Mouse (Mus musculus): Measurements from ENCODE around the gene Flt1.
A peak's percentile ranks its signal among the peaks of the same experiment; 100 is the strongest.

Gene Flt1

GRCm38 (mm10) chr5:147668637-147669344 is 57.0 kb downstream of the Flt1 start:
- peak; percentile 24 for DNase-seq (ENCODE audit: low spot score)

- no peak for DNase-seq (ENCODE audit: low spot score)
Measured at GRCm38 (mm10) chr5:147665946-147666345, 59.9 kb downstream of the Flt1 start.

- DNase-seq (ENCODE audit: low spot score), result no peak
Measured at GRCm38 (mm10) chr5:147665381-147665780, 60.4 kb downstream of the Flt1 start.

- peak; percentile 12 for DNase-seq (ENCODE audit: low spot score)
Measured at GRCm38 (mm10) chr5:147659909-147660308, 65.9 kb downstream of the Flt1 start.

DNA sequence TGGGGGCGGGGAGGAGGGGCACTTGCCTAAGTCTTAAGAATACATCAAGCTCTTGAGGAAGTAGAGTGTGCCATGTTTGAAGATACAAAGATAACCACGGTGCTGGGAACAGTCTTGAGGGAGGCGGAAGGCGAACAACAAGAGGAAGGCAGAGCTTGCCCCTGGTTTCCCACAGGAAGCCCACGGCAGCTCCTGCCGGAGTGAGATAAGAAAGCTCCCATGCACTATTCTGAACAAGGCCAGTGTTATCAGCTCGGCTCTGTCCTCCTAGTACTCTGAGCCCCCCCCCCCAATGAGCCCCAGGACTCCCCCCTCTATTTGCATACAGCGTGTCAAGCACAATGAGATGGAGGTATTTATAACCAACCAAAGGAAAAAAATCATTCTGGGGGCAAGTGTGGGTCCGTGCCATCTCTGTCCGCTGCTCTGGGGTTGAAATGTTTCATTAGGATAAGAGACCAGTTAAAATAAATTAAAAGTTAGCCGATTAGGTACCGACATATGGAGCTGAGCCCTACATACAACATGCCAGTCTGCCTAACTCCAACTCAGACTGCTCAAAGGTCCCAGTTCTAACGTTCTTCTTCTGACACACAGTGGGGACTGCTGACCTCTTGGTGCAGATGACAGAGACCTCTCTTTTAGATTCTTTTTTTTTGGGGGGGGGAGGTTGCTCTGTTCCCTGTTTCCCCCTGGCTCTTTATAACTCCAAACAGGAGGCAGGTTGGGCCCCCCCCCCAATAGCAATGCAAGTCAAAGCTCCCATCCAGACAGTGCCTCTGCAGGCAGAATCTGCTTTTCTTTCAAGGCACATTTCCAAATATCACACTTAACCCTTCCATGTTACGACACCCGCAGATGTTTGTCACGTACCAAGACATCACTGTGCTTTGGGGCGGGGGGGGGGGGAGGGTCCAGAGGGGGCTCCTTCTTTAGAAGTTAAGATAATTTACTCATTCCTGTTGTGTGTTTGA is 67.6 kb downstream of the Flt1 start:
- no peak for DNase-seq (ENCODE audit: low spot score)

DNA sequence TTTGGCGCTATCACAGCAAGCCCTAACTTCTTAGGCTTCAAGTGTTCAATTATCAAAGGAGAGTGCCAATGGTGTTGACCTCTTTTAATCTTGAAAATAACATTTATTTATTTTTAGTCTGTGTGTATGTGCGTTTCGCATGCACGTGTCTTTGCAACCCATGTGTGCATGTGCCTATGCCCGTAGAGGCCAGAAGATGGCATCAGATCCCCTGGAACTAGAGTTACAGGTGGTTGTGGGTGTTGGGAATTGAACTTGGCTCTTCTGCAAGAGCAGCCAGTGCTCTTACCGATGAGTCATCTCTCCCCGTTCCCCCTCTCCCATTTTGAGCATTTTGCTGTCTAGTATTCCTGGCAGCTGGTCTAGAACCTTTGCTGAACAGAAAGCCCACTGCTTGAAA is 70.0 kb downstream of the Flt1 start:
- DNase-seq (ENCODE audit: low spot score), result no peak

GRCm38 (mm10) chr5:147651233-147651632 is 74.6 kb downstream of the Flt1 start:
- no peak for DNase-seq (ENCODE audit: low spot score)

DNA sequence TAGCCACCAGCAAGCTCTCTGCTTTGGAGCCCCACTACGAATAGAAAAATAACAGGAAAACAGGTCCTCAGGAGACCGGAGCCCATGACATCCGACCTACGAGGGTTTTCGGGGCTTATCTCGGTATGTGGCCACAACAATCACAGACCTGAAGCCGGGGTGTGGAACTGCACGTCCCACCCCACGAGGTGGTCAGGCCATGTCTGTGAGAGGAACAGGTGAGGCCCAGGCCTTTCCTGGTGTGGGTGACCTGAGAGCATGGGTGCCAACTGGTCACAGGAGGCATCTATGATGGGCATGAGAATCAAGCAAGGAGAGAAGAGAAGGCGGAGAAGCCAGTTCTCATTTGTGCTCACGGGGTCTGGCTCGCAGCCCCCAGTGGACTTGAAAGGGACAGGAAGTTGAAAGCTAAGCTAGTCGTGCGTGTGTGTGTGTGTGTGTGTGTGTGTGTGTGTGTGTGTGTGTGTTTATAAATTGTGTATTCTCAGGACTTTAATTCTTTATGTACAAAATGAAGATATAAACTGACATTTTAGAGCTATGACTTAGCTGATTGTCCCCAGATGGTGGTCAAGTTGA is 79.4 kb downstream of the Flt1 start:
- no peak for DNase-seq (ENCODE audit: low spot score)

- DNase-seq (ENCODE audit: low spot score), result peak; percentile 68
Measured at GRCm38 (mm10) chr5:147645001-147645645, 80.7 kb downstream of the Flt1 start.

DNA sequence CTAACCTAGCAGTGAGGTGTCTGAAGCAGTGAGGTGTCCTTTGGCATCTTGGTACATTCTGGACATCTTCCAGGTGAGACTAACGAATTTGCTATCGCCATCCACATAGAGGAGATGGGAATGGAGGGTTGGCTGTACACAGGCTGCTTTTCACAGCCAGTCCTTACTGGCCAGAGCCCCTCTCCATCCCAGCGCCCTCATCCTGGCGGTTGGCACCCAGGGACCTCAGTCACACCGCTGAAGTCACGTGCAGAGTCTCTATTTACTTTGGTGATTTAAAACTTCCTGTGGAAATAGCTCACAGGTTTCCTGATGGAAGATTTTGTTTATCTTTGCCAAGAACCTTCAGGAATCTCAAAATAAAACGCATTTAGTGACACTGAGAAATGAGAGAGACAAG is 84.4 kb downstream of the Flt1 start:
- no peak for DNase-seq (ENCODE audit: low spot score)

DNA sequence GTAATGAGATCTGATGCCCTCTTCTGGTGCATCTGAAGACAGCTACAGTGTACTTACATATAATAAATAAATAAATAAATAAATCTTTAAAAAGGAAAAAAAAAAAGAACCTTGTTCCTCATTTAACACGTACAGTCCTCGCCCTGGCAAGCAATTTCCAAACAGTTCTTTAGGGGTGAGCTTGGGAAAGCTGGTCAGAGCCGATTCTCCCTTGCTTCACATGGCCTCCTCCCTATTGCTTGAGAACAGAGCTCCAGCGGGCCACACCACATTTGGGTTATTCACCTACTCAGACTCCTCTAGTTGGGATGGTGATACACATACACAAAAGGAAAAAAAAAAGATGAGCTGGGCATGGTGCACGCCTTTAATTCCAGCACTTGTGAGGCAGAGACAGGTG is 85.9 kb downstream of the Flt1 start:
- DNase-seq (ENCODE audit: low spot score), result no peak

GRCm38 (mm10) chr5:147636676-147637075 is 89.1 kb downstream of the Flt1 start:
- DNase-seq (ENCODE audit: low spot score), result no peak

- DNase-seq (ENCODE audit: low spot score), result no peak
Measured at GRCm38 (mm10) chr5:147635883-147636282, 89.9 kb downstream of the Flt1 start.

DNA sequence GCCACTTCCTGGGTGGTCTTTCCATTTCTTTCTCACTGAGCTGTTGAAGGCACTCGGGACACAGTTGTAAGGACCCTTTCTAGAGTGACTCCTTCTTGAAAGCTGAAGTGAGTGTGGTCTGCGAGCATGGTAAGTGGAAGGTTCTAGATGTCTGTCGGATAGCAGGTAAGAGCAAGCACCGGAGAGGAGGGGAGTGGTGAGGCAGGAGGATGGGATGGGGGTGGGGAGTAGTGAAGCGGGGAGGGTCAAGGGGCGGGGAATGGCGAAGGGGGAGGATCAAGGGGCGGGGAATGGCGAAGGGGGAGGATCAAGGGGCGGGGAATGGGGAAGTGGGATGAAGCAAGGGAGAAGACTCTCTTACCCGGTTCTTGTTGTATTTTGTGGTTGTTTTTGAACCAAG is 91.8 kb downstream of the Flt1 start:
- DNase-seq (ENCODE audit: low spot score), result no peak

GRCm38 (mm10) chr5:147632716-147633115 is 93.1 kb downstream of the Flt1 start:
- no peak for DNase-seq (ENCODE audit: low spot score)

DNA sequence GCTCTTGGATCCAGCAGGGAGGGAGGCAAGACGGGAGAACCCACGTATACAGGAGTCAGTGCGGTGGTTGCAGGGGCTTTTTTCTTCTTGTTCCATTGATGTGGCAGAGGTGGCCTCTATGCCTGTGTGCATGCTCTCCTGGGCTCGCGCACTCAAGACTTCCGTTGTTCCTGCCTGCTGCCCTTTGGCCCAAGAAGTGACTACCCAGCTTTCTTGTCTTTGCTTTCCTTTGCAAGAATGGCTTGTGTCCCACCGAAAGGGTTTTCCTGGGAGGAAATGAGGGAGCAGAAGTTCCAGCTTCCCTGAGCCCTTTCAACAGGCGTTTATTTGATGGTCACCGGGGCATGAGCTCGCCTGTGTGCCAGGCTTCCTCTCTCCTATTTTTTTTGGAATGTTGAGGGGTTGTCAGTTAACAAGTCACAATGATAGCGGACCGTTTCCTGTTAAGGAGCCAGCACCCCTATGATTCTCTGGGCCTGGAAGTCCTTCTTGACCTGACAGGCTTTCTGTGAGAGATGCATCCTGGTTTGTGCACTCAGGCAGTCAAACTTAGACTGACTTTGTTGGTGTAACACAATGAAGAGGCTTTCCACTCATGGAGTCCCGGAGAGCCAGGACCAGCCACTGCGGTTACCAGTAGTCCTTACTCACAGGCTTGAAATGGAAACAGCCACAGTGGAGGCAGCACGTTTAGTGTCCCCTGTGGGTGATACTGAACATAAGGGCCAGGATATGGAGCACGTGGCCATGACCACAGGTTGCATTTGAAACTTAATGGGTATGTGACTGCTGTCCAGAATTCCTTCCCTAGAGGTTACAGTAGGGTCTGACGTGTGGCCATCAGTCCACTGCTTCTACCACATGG is 95.2 kb downstream of the Flt1 start:
- DNase-seq (ENCODE audit: low spot score), result no peak

GRCm38 (mm10) chr5:147626944-147627343 is 98.9 kb downstream of the Flt1 start:
- DNase-seq (ENCODE audit: low spot score), result no peak

DNA sequence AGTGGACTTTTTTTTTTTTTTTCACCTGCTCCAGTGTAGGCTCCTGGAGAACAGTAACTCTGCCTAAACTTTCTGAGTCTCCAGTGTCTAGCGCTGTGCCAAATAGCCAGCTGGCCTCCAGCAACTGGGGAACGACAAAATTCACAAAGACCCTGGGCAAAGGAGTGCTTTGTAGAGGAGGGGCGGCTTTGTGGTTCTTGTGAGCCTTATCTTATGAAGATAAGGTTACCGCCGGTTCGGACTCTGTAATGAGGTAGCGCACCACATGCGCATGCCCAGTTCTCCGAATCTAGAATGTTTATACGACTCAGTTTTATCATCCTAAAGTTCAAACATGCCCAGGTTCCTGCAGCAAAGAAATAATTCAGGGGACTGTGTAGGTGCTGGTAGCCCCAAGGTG is 102.1 kb downstream of the Flt1 start:
- DNase-seq (ENCODE audit: low spot score), result no peak

DNA sequence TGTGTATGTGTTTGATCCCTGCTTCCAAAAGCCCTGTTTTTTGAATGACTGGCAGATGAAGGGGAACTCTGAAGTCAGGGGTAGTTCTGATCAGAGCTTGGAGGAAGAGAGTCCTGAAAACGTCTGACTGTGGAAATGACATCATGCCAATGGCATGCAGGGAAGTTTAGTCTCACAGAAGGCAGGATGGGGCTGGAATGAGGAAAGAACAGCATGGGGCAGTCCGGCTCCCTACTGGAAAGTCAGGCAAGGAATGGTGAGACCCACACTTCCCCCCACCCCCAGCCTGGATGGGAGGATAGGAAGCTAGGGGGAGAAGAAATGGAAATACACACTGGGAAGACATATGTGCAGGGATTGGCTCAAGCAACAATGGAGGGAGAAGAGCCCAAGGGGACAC is 105.6 kb downstream of the Flt1 start:
- DNase-seq (ENCODE audit: low spot score), result no peak

DNA sequence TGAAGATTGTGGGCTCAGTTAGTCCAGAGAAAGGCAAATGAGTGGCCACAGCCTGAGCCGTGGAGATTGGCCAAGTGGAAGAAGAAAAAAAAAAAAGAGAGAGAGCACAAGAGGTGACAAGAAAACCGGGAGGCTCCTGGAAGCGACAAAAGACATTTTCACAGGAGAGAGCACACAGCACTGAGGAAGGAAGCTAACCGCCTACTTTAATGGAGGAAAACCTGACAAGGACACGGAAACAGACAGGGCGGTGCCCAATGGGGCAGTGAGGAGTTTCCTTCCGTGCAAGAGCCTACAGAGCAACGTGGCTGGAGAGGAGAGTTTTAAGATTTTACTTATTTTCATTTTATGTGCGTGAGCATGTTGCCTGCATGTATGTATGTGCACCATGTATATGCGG is 107.6 kb downstream of the Flt1 start:
- no peak for DNase-seq (ENCODE audit: low spot score)

GRCm38 (mm10) chr5:147616450-147616849 is 109.4 kb downstream of the Flt1 start:
- DNase-seq (ENCODE audit: low spot score), result no peak

Measured in layer of hippocampus, adult 11-12 months (tissue).